Mouse (Mus musculus) urinary bladder, postnatal 4 days (tissue): ENCODE results near the gene Acer2.

Experiments used
- DNase-seq, 2 experiments: peaks; one replicate each; pipeline ENCODE4 v3.0.0; 2021 to 2022; ENCODE audit warnings: low spot score in 2 of 2

Gene Acer2

DNA sequence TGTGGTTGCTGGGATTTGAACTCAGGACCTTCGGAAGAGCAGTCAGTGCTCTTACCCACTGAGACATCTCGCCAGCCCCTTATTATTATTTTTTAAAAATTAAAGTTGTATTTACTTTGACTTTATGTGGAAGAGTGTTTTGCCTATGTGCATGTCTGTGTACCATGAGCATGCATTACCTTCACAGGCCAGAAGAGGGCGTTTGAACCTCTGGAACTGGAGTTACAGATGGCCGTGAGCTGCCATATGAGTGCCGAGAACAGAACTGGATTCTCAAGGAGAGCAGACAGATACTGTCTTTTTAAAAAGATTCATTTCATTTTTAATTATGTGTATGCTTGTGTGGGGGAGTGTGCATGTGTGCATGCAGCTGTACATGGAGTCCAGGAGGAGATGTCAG is 13.7 kb downstream of the Acer2 start:
- DNase-seq = no peak

DNA sequence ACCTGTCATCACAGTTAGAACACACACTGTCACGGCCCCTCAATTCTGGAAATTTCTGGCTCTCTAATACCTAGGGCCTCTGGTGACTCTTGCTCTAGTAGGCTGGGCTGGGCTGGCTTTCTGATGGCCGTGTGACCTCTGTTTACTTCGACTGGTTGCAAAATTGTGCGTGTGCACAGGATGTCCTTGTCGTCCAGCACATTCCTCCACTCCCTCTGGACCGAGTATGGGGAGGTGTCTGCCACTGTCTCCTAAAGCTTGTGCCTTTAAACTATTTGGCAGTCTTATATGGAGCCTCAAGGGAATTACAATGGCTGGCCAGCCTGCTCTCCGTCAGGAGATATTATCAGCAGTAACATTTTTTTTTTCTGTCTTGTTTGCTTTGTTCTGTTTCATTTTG is 23.2 kb downstream of the Acer2 start:
- DNase-seq = no peak

DNA sequence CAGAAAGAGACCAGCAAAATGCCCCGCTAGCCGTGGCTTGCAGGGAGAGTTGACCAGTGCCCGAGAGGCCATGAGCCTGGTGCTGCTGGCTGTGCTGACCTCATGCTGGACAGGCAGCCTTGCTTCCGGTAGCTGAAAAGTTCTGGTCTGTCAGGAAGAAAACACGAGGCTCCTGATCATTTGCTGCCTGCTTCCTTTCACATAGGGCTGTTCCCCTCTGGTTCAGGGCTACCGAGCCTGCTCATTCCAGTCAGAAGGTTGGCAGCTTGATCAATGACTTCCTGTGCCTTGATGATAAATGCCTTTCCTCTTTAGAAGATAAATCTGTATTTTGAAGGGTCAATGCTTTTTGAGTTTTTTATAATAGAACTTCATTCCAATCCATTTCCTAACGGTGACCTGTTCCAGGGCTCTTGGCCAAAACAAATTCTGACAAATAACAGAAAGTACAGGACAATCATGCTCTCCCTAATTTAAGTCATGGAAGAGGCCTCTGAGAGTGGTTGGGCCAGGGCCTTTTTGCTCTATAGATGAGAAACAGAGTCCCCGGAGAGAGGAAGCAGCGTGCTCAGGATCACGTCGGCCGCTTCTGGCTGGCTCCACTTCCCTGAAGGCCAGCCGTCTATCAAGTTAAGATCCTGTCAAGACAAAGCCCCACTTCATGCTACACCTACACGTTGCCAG is 24.7 kb downstream of the Acer2 start:
- DNase-seq = no peak

DNA sequence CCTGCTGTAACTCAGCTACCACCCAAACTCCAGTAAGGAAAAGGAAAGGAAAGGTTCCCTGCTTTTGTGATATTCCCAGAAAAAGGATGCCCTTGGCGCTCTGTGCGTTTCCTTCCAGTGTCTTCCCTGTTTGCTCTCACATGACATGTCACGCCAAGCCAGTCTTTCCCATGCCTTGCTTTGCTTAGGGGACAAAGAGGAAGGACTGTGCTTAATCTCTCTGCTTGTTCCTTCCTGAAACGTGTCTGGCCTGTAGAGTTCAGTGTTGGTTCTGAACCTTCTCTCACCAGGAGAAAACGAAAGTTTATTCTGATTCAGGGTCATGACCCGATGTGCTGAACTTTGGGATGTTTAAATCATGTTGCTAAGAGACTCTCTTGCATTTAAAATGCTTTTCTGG is 28.2 kb downstream of the Acer2 start:
- DNase-seq = no peak

DNA sequence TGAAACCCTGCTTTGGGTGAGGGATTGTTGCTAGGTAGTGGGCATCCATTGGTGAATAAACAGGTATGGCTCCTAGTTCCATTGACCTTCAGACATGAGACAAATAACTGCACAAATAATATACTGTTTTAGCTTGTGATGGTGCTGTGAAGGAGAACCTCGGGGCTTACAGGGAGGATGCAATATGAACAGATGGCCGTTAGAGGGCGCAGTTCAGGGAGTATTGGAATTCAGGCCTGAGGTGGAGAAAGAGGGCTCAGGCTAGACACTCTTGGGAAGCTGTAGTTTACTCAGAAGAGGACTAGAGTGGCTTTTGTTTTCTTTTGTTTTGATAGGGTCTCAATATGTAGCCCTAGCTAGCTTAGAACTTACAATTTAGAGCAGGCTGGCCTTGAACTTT is 30.8 kb downstream of the Acer2 start:
- no peak for DNase-seq

DNA sequence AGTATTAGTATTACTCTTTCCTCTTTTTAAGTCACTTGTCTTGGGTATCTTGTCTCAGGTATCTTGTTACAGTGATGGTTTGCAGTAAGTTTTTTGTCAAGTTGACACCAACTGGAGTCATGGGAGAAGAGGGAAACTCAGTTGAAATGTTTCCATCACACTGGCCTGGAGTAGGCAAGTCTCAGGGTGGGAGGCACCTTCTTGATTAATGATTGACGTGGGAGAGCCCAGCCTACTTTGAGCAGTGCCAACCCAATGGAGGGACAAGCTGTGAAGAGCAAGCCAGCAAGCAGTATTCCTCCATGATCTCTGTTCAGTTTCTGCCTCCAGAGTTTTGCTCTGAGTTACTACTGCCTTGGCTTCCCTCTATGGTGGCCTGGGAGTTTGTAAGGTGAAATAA is 31.7 kb downstream of the Acer2 start:
- no peak for DNase-seq

DNA sequence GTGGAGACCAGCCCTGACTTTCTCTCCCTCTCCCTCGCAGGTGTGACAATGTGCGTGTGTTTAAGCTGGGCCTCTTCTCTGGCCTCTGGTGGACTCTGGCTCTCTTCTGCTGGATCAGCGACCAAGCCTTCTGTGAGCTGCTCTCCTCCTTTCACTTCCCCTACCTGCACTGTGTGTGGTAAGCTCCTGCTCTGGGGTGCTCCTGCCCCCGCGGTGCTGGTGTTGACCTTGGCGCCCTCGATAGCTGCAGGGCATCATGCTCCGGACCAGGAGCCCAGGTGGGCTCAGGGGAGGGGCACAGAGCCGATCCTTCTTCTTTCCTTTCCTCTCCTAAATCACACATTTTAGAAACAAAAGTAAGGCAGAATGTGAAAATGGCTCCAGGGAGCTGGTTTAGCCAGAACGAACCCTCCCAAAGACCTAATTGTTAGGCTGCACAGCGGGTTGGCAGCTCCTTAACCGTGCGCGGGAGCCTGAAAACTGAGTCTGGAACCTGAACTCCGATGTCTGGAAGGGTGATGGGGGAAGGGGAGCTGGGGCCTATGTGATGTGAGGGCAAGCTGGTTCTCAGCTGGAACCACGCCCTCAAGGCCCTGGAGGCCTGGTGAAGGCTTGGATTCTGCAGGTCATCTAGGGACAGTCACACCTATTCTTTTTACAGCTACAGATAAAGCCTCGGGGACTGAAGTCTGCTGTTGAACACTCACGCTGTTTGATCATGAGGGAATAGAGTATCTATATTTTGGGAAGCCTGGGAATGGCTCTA is 37.6 kb downstream of the Acer2 start:
- no peak for DNase-seq

DNA sequence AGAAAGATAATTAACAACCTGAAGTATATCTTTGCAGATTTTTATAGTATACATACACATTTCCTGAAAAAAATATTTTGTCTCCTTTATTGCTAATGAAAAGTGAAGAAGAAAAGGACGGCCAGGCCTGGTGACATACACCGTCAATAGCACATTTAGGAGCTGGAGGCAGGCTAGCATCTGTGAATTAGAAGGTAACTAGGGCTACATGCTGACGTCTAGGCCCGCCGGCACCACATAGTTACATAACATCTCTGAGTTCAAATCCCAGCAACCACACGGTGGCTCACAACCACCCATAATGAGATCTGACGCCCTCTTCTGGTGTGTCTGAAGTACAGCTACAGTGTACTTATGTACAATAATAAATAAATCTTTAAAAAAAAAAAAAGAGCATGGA is 38.6 kb downstream of the Acer2 start:
- no peak for DNase-seq

DNA sequence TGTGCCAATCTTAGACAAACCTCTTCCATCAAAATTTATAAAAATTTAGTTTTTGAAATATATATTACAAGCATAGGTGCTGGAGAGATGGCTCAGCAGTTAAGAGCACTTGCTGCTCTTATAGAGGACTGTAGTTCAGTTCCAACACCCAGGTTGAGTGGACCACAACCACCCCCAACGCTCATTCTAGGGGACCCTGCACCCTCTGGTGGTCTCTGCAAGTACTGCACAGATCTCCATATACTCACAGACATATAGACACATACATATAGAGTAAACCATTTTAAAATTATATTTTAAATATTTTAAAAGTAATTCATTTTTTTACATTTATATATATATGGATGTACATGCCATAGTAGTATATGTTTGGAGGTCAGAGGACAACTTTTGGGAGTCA is 41.9 kb downstream of the Acer2 start:
- DNase-seq = no peak

DNA sequence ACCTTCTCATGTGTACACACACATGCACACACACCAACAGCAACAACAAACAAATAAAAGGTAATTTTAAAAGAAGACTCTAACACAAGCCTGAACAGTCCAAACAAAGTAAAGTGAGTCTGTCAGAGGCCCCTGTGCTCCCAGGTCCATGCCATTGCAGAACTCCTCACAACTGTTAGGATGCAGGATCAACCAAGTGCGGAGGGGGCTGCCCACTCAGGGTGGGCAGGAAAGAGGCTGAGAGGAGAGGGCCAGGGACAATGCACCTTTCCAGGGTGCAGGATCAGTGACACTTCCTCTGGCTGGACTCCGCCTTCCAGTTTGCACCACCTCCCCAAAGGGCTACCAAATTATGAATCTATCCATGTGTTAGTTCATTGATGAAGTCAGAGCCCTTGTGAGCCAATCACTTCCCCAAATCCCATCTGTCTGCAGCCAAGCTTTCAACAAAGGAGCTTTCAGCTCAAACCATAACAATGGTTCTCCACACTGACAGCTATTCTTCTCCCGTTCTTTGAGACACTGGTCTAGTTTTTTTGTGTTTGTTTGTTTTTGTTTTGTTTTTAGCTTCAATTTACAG is 49.4 kb downstream of the Acer2 start:
- DNase-seq = no peak

DNA sequence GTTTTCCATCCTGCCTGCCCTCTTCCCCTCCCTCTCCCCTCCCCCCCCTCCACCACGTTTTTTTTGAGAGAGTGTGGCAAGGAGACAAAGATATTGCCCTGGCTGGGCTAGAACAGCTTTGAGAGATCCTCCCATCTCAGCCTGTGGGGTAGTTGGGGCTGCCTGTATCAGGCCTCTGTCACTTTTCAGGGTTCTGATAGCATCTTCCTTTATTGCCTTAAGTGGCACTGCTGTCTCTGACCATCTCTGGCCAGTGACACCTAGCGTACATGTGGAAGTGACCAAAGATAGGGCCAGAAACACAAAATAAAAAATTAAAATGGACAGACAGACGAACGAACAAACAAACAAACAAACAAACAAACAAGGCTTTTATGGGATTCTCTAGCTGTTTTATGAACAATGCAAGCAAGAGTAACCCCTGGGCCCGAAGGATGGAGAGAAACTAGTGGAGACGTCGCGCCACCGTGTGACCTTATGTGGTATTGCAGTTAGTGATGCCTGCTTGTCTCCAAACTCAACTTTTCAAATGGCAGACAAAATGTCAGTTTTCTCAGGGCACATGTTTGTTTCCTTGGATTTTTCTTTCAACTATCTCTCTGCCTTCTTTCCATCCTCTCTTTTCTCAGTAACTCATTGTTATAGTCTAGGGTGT is 50.7 kb downstream of the Acer2 start:
- DNase-seq = peak; percentile 54 to 85

DNA sequence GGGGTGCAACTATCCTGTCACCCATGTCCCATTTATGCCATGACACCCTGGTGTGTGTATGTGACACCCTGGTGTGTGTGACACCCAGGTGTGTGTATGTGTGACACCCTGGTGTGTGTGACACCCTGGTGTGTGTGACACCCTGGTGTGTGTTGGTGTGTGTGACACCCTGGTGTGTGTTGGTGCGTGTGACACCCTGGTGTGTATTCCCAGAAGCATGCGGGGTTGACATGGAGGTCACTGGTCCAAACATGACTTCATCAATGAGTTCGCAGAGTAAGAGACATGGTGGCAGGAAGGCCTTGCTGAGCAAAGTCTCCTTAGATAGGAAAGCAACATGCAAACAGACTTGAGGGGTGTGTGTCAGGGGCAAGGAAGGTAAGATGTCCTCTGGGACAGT is 52.8 kb downstream of the Acer2 start:
- no peak for DNase-seq

DNA sequence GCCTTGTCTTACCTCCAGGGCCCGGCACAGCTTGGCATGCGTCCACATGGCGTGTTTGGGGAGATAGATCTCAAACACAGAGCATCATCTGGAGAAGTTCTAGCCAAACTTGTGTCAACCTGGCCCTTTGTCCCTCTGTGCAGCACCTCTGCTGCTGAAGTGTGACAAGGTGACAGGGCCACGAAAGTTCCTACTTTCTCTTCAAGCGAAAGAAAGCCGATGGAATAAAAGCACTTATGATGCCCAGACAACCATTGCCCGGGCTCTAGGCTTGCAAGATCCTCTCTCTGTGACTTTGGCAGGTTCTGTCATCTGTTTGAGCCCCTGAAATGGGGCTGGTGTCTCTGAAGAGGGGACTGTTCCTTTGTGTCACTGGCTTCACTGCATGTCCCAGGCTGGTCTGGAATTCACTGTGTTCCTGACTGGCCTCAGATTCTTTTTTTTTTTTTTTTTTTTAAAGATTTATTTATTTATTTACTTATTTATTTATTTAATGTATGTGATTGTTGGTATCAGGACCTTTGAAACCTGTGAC is 56.0 kb downstream of the Acer2 start:
- no peak for DNase-seq

DNA sequence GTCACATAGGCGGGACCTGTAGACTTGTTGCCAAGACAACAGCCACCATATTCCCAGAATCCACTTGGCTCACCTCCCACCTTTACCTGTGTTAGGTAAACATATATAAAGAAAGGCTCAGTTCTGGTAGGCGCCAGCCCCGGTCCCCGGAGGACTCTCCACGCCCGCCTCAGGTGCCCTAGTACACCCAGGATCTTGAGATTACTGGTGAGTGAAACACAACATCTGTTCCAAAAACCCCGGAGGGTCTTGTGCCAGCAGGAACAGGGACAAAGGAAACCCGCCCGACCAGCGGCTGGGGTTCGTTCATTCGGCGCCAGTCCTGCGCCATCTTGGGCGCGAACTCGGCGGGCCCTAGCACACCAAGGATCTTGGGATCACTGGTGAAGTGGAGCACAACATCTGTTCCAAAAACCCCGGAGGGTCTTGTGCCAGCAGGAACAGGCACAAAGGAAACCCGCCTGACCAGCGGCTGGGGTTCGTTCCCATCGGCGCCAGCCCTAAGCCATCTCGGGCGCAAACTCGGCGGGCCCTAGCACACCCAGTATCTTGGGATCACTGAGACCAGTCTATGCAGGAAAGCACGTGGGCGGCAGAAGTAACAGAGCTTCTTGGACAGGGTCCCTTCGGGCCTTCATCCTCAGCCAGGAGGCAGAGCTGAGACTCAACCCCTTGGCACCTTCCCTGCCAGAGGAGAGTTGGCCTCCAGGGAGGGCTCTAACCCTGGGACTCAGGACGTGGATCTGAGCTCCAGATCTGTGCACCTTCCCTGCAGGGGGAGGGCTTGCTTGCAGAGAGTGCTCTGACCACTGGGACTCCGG is 56.6 kb downstream of the Acer2 start:
- DNase-seq = peak in 1 of 2 experiments; percentile 29

DNA sequence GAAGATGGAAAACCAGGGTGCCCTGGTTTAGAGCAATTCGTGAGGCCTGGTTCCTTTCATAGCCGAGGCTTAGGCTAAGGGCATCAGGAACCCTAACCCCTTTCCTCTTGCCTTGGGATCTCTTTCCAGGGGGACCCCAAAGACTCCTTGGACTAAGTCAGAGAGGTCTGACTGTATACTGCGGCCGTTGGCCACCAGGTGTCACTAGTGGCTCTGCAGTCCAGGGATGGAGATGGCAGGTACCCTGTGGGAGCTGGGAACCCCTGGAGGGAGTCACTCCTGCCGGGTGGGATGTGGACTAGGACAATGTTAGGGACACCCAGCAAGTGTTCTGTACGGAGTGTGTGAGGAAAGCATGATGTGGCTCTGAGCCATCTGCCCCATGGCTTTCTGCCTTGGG is 58.8 kb downstream of the Acer2 start:
- no peak for DNase-seq

DNA sequence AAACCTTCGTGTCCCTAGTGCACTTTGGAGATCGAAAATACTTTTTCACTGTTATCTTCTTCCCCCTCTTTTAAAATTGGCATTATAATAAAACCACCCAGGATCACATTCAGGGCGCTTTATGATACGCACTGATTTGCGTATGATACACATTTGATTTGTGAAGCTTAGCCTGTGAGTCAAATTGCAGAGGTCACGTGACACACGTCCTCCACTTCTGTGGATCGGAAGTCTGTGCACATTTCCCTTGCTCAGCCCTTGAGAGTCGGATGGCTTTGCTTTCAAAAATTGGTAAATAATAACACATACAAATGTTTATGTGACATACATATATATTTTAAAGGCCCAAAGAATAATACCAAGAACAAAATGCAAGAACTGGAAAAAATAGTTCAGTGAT is 62.0 kb downstream of the Acer2 start:
- no peak for DNase-seq

DNA sequence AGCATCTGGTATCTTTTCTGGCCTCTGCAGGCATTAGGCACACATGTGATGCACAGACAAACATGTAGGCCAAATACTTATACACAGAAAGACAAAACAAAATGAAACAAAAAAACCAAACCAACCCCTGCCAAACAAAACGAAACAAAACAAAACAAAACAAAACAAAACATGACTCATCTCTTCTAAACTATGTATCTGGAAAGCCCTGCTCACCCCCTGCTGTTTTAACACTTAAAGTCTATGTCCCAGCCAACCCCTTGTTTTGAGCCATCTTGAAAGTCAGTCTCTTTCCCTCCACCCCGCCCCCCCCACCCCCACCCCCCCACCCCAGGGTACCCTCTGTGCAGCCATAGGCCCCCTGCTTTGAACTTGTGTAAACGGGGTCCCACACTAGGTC is 62.5 kb downstream of the Acer2 start:
- no peak for DNase-seq

DNA sequence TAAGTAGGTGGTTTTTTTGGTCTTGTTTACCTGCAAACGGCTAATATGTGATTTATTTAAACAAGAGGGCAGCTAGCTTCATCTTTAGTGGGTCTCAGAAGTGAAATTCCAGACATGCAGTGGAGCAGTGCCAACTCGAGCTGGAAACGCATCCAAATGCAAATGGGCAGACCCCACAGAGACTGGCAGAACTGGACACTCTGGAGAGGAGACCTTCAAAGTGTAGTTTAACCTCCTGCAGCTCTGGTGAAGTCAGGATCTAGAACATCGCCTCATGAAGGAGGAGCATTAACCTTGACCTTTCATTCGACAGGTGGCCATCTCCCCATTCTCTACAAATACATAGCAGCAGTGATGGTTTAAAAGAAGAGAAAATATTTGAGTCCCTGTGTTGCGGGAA is 68.5 kb downstream of the Acer2 start:
- DNase-seq = no peak

DNA sequence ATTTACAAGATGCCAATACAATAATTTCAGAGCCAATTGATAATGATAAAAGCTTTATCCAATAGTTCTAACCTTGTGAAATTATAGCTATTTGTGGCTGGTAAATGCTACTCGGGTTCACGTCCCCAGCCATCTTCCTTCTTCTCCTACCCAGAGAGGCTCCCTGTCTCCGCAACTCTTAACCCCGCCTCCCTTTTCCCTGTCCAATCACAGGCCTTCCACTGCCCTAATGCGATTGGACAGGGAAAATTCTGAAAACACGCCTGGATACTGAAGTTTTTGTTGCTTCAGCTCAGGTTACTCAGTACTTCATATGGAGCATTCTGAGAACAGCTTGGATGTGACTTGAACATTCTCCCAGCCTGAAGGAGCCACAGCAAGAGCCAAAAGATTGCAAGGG is 69.1 kb downstream of the Acer2 start:
- no peak for DNase-seq

DNA sequence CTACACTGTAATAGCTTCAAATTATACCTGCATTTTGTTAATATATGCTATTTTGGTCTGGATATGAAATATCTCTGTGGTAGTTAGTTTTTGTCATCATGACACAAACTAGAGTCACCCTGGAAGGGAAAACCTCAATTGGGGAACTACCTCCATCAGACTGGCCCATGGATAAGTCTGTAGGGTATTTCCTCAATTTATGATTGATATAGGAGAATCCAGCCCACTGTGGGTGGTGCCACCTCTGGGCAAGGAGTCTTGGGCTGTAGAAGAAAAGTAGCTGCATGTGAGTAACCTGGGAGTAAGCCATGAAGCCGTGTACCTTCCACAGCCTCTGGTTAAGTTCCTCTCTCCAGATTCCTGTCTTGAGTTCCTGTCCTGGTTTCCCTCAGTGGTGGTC is 74.6 kb downstream of the Acer2 start:
- DNase-seq = no peak

DNA sequence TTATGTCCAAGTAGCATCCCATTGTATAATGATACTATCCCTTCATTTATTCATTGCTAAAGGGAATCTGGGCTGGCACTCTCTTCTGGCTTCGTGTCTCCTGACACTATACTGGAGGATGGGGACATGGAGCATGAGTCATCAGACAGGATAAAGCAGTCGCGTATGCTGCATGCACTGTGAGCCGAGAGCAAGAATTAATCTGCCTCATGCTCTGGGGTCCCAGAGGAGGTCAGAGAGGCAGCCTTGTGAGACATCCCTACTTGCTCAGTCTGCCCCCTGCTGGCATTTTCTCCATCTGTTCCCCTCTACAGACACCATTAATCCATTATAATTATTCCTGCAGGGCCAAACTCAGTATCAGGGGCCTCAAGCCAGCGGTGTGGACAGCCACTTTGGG is 79.3 kb downstream of the Acer2 start:
- DNase-seq = no peak

DNA sequence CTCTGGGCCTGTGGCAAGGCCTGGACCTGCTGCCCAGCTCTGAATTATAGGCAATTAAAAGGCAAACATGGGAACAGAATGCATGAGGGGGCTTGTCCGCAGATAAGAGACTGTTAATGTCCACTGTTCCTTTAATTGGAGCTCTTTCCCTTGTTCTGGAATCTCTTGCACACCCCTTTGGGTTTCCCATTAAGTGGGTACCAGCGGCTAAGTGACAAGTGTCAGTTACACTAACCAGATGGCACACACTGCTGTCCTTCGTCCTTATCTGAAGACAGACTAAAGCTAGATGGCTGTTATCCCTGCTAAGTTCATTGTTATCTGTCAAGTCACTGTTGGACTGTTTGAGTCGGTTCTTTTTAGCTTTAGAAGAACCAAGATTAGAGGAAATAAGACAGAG is 81.3 kb downstream of the Acer2 start:
- DNase-seq = no peak
